Mouse (Mus musculus) heart, adult 11 months (tissue): ENCODE measurements around the gene Ston2.

ENCODE experiments used
- DNase-seq: peaks from one replicate; pipeline ENCODE4 v3.0.0; 2022

Ston2 gene

GRCm38 (mm10) chr12:91787959-91788437, at the start of gene Ston2:
Gene Ston2, minus strand, starts transcription at chr12:91788387.
- no peak for DNase-seq

GRCm38 (mm10) chr12:91837401-91838065, 49.3 kb upstream of the Ston2 start:
- DNase-seq: no peak

DNA sequence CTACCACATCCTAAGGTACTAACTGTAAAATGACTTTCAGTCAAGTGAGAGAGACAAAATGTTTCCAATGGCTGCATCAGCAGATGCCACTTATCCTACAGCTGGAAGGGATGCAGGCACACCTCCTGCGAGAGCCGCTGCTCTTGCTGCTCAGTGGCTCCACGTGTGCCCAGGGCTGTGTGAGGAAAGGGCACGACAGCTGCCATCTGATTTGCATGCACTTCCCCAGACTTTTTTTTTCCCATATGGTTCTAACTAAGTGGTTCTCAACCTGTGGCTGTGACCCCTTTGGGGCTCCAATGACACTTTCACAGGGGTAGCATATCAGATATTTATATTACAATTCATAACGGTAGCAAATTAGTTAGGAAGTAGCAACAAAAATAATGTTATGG, 45.7 kb upstream of the Ston2 start:
- no peak for DNase-seq

DNA sequence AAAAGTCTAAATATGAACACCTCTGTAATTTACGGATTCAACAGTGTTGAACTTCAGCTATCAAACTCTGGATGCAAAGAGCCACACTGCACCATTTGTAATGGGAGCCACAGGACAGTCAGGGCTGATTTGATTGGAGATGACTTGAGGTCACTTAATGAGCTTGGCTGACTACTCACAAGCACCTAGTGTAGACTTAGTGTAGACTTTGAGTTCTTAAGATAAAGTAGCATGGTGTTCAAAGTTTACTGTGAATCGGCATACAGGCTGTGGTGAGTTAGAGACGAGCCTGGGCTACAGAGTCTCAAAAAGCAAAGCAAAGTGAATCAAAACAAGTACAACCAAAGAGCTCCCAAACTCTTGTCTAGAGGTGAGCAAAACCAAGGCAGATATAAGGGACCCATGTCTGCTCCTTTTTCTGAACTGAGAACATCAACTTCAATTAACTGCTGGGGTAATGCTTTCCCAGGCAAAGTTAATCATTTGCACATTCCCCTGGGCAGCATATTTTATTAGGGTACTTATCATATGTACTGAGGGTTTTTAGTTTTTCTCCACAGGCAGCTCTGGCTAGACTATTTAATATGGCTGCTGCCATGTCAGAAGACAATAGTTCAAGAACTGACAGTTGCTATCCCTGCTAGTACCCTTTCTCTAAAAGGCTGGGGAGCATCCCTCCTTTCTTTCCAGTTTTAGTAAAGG, 45.2 kb upstream of the Ston2 start:
- no peak for DNase-seq

DNA sequence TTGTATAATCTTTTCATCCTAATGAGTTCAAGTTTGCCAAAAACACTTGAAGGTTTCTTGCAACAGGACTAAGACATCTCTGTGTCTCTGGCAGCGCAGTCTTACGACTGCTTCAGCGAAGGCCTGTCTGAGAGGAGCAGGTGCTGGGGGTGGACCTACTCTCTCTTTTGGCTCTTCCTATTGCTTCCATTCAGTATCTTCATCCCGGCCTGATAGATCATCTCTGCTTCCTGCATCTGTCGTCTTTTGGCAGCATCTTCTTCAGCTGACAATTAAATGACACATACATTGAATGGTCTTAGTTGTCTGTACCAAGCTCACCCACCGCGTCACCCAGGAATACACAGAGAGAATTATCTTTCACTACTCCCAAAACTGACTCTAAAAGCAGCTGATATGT, 43.2 kb upstream of the Ston2 start:
- DNase-seq: no peak

DNA sequence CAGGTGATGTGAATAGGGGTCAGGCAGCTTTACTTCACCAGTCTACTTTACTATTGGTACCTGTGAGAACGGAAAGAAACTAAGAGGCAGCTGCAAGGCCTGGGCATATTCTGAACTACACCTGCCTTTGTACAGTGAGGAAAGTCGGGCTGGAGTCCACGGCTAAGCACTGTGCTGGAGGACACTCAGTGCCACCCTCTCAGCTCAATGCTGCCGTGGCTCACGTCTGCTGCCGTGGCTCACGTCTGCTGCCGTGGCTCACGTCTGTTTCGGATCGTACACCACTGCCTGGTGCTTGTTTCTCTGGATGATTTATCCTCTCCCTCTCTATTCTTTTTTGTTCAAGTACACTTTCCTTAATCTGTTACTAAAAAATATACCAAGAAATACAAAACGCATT, 32.3 kb upstream of the Ston2 start:
- peak; percentile 67 for DNase-seq

GRCm38 (mm10) chr12:91818726-91819125, 30.5 kb upstream of the Ston2 start:
- peak; percentile 80 for DNase-seq

- peak; percentile 89 for DNase-seq
Measured at GRCm38 (mm10) chr12:91815990-91816389, 27.8 kb upstream of the Ston2 start.

DNA sequence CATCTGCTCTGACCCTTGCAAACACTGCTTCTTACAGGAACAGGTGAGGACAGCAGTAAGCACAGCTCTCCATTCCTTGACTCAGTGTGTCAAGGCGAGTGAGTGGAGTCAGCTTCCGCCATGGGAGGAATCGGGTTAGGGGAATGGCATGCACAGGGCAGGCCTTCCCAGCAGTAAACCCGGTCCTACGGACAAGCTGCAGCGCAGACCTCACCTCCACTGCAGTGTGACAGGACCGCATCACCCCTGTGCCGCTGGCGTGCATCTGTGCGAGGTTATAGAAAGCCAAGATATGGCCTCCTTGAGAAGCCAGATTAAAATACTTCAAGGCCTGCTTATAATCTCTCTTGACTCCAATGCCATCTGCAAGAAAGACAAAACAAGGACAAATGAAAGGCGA, 27.4 kb upstream of the Ston2 start:
- peak; percentile 80 for DNase-seq

GRCm38 (mm10) chr12:91808911-91809310, 20.7 kb upstream of the Ston2 start:
- DNase-seq: peak; percentile 61

- DNase-seq: peak; percentile 46
Measured at GRCm38 (mm10) chr12:91807761-91808160, 19.6 kb upstream of the Ston2 start.

DNA sequence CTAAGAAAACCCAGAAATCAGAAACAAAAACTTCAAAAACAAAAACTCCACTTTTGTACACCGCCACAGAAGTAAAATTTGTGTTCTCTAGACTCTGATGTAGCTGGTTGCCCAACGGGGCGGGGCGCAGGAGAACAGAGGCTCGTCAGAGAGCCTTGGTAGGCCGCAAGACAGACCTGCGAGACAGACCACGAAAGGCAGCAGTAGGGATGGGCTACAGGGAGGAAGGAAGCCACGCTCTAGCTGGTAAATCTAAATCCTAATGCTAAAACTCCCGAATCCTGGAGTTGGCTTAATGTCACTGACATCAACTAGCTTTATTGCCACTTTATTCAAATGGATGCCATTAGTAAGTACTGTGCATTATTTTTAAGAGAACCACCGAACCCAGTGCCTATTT, 18.9 kb upstream of the Ston2 start:
- DNase-seq: peak; percentile 66

- DNase-seq: peak; percentile 5
Measured at GRCm38 (mm10) chr12:91804262-91804661, 16.1 kb upstream of the Ston2 start.

DNA sequence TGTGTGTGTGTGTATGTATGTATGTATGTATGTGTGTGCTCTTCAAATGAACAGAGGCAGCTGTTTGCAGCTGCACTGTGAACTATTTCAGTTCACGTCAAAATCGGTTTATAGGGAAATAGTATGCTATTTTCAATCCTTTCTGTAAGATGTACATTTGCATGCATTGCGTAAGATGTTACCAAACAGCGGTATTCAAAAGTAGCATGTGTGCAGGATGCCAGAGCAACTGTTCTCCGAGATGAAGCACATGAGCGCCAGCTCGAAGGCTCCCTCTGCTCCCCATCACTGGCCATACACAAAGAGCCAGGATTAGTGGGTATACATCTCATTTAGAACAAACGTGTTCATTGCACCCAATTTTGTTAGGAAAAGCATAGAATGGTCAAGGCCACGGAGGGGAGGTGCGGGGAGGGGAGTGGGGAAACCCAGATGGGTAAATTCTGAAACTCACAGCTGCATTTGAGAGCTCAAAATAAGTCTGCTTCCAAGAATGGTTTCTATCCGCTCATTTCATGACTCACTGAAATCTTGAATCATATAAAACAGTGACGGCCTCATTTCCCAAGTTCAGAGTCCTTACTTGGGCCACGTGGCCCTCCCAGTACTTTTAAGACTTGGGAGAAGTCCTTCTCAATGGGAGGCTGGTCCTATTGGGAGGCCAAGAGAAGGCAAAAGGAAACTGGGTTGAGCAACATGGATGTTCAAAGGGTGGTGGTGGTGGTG, 15.2 kb upstream of the Ston2 start:
- DNase-seq: peak; percentile 61

DNA sequence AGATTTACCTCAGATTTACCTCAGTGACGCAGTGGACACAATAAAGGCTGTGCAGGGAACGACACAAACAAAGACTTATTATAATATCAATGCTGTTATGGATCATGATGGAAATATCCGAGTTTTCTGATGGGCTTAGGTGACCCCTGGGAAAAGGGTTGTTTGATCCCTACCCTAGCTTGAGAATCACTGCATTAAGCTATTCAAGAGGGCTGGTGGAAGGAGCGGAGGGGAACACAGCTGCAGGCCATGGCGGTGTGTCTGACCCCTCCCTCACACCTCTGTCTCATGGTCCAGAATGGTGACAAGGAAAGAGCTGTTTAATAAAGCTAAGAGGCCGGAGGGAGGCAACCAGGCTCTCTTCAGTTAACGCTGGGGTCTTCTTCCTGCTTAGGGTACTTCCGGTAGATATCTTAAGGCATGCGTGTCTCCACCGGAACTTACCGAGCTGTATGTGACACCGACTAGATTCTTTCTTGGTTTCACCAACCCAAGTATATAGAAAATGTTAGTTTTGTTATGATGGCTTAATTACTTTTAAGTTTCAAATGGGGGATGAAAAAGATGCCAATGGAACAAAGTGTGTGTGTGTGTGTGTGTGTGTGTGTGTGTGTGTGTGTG, 14.5 kb upstream of the Ston2 start:
- no peak for DNase-seq

GRCm38 (mm10) chr12:91800861-91801385, 12.7 kb upstream of the Ston2 start:
- DNase-seq: no peak

DNA sequence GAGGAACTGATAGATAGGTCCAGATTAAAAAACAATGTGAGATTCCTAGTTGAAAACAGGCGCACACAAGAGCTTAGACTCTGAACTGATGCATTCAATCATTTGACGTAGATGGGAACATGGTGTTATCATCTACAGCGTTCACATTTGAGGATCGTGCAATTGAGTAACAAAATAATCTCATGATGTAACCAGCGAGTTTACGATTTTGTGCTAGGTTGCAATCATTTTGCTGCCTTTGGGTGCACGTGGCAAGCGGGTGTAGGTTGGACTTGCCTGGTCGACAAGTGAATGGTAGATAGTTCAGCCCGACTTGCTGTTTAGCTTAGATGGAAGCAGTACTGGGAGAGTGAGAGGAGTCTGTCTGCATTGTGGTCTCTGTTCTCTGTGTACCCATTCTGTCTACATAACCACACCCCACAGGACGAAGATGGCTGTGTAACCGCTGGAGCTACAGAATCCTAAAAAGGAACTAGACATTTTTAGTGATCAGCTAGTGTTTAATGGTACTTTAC, 11.7 kb upstream of the Ston2 start:
- no peak for DNase-seq

- no peak for DNase-seq
Measured at GRCm38 (mm10) chr12:91799379-91799773, 11.2 kb upstream of the Ston2 start.

DNA sequence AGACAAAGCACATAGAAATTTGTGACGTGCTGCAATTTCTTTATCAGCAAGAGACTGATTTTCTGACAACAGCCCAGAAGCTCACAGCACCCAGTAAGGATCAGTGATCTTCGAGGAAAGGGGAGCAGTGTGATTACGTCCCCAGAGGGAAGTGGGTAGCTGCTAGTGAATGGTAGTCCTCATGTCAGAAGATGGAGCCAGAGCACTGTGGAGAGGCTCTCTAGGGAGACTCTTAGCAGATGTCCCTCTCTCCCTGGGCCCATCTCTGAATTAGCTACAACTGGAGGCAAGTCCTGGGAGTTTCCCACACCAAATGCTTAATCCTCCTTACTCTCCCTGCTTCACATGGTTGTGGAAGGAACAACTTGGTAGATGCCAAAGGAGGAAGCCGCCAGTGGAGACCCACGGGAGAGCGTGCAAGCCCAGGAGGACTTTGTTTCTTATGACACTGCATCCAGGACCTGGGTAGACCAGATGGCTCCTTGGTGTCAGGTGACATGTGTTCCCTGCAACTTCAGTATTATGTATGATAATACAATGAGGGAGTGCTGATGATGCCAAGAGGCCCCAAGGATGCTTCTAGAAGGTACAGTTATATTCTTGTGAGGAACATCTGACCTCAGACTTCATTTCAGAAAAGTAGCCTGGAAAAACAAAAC, 10.7 kb upstream of the Ston2 start:
- DNase-seq: no peak

DNA sequence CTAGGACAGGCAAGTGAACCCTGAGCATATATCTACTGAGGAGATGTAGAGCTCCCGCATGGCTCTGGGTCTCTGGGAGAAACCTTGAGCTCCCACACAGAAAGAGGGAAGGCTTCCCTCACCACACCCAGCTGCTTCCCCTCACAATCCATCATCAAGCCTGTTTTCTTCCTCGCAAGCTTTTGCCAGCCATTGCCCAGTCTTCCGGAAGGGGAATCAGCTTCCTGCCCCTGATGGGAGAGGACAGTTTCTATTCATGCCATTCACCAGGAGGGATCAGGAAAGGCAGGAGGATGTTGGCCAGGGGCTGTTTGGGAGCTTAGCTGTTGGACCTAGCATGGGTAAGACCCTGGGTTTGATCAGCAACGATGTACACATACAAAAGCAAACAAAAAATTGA, 8.6 kb upstream of the Ston2 start:
- DNase-seq: no peak

DNA sequence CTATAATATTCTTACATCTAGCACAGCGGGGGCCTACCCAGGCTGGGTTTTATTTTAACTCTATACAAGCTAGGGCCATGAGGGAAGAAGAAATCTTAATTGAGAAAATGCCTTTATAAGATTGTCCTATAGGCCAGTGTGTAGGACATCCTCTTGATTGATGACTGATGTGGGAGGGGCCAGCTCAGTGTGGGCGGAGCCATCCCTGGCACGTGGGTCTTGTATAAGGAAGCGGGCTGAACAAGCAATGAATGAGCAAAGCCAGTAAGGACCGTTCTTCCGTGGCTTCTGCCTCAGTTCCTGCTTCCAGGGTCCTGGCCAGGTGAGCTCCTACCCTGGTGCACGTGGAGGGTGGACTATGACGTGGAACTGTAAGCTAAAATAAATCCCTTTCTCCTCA, 5.1 kb upstream of the Ston2 start:
- no peak for DNase-seq

GRCm38 (mm10) chr12:91791822-91792221, 3.6 kb upstream of the Ston2 start:
- DNase-seq: no peak
